Mouse (Mus musculus): ENCODE data around the gene Hist3h2ba.

- TF ChIP-seq CTCF (IDR thresholded peaks at IDR 0.05) (no peak), EP300 (IDR thresholded peaks at IDR 0.05) (no peak)
Measured at GRCm38 (mm10) chr11:58926651-58927050, 22.1 kb upstream of the Hist3h2ba start.

All from lung, postnatal 0 days (tissue).